Mouse (Mus musculus): ENCODE measurements at regions not wholly inside any gene's neighbourhood (a gene's known extent, or its start where the extent isn't known, plus 50 kb on each side); places are given as distances from the start of the nearest gene placed in this dataset.

DNA sequence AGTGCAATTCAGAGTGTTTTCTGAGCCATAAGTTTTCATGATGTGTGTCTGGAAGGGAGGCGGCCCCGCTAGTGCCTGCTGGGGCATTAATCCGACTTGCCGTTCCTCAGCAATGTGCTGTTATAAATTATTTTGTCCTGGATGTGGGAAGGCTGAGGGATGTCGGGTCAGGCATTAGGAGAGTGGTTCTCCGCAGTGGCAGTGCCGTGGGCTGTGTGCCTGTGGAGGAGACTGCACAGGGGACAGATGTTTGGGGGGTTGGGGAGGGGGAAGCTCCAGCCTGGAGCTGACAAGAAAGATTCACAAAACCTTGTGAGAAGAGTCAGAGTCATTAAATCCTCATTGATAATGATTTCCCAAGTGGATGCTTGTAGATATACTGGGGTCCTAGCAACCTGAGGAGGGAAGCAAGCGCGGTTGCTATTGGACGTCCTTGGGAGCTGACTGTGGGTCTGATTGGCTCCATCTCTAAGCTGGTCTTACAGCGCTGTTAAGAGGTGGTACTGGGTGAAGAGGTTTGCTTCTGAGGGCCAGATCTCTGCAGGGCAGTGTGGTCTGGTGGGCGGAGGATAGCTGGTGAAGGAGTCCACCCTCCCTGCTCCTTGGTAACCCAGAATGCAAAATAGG lies 234.5 kb downstream of the Uaca start:
- DNase-seq (no peak), ATAC-seq (ENCODE audit: insufficient read depth) (no peak)
- no peaks in the 10 kb centered on the region for H3K36me3 ChIP-seq (ENCODE audit: insufficient read depth)
- no peak overlapping the region for H3K9ac ChIP-seq
- no peak for TF ChIP-seq CTCF (IDR thresholded peaks at IDR 0.05; ENCODE audit: low read depth)
- no peak overlapping the region for H3K4me3 ChIP-seq (ENCODE audit: low read depth, low read length)
- no peaks in the 10 kb centered on the region for H3K27me3 ChIP-seq (ENCODE audit: insufficient read depth, low read length)
- peaks cover 8% of the 10 kb centered on the region for H3K4me1 ChIP-seq (ENCODE audit: insufficient read depth)
- no peaks in the 10 kb centered on the region for H3K9me3 ChIP-seq (ENCODE audit: low read depth, low read length)
- no peak overlapping the region for H3K27ac ChIP-seq (ENCODE audit: low read depth)
- 52% methylated on average over 12 of the region's 12 CpGs for WGBS
- H3K4me2 ChIP-seq: no peak overlapping the region

DNA sequence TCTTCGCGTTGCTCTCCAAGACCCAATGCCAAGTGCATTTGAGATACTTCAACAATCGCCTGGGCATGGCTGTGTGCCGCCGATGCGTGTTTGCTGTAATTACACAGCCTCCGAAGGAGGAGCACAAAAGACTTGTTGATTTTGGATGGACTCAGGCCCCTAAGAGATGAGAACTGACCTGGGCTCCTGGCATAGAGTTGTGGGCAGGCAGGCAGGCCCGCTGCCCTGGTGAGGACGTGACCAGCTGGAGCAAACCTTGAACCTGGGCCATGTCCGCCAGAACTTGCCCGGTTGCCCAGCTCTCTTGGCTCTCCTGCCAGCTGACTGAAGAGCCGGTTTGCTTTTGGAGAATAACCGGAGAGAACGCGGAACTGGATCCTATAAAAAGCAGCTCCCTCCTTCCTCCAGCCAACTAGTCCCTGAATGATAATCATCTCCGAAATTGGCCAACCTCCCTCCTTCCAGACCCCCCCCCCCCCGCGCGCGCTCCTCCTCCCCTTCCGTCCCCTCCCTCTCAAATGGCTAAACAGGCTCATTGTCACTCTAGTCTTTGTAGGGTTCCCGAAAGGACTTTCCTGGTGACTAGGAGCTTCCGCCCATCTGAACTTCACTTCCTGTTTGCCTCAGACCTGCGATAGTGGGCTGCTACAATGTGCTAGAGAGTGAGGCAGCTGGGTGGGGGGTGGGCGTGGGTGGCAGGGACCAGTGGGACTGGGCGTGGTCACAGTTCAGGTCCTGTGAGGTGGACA lies 237.5 kb downstream of the Uaca start:
- Histone ChIP-seq H3K9me3 (ENCODE audit: low read depth, low read length) (no peaks in the 10 kb centered on the region), H3K27ac (ENCODE audit: low read depth) (peak overlapping the region; percentile 56; the same call in 1 of the 2 replicates), H3K4me1 (ENCODE audit: insufficient read depth) (peaks cover 8% of the 10 kb centered on the region), H3K4me2 (peak overlapping the region; percentile 35; the same call in 1 of the 2 replicates), H3K4me3 (ENCODE audit: low read depth, low read length) (no peak overlapping the region), H3K9ac (no peak overlapping the region), H3K36me3 (ENCODE audit: insufficient read depth) (no peaks in the 10 kb centered on the region), H3K27me3 (ENCODE audit: insufficient read depth, low read length) (no peaks in the 10 kb centered on the region)
- TF ChIP-seq CTCF (IDR thresholded peaks at IDR 0.05; ENCODE audit: low read depth): no peak
- ATAC-seq (ENCODE audit: insufficient read depth) (no peak), DNase-seq (peak; percentile 58)
- 57% methylated on average over 26 of the region's 26 CpGs for WGBS

DNA sequence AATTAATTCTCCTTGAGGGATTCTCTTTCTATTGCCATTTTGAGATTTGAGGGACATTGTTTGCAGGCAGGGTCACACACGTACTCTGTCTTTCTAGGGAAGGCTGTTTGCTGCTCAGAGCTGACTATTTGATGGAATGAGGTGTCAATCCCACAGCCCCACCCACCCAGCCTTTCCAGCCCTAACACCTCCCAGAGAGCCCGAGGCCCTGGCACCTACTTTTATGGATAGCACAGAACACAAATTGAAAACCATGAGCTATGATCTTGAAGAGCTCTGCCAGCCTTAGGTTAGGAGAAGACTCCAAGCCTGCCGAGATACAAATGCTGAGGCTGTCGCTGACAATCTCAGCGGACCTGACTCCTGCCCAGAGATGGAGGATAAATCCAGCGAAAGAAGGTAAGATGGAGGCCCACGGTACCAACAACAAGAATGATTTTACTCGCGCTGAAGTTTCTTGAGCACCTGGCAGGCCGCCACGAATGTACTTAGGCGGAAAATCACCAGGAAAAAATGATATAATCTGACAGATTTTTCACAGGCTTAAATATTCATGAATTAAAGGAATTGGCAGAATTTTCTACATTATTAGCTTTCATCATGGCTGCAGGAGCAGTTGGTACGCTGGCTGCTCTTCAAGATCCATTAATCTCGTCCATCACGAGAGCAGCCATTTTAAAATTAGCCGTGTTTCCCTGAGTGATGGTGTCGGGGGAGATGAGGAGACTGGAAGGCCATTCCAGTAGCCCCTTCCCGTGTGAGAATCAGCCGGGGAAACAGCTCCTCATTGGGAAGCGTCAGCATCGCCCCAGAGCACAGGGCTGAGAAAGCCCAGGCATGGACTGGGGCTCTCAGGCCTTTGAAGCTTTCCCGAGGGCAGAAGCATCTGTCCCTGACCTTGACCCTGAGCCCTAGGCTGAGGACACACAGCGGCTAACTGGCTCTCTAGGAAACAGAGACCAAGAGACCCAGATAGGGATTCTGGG lies 238.4 kb downstream of the Uaca start:
- H3K36me3 ChIP-seq (ENCODE audit: insufficient read depth): no peaks in the 10 kb centered on the region
- DNase-seq (peak; percentile 75), ATAC-seq (ENCODE audit: insufficient read depth) (peak; percentile 42)
- H3K27ac ChIP-seq (ENCODE audit: low read depth): peak overlapping the region; percentile 56
- WGBS: 41% methylated on average over 23 of the region's 23 CpGs
- H3K4me3 ChIP-seq (ENCODE audit: low read depth, low read length): no peak overlapping the region
- no peaks in the 10 kb centered on the region for H3K9me3 ChIP-seq (ENCODE audit: low read depth, low read length)
- no peaks in the 10 kb centered on the region for H3K27me3 ChIP-seq (ENCODE audit: insufficient read depth, low read length)
- peak overlapping the region; percentile 35; the same call in 1 of the 2 replicates for H3K4me2 ChIP-seq
- H3K4me1 ChIP-seq (ENCODE audit: insufficient read depth): peaks cover 8% of the 10 kb centered on the region
- no peak overlapping the region for H3K9ac ChIP-seq
- TF ChIP-seq CTCF (IDR thresholded peaks at IDR 0.05; ENCODE audit: low read depth): no peak

DNA sequence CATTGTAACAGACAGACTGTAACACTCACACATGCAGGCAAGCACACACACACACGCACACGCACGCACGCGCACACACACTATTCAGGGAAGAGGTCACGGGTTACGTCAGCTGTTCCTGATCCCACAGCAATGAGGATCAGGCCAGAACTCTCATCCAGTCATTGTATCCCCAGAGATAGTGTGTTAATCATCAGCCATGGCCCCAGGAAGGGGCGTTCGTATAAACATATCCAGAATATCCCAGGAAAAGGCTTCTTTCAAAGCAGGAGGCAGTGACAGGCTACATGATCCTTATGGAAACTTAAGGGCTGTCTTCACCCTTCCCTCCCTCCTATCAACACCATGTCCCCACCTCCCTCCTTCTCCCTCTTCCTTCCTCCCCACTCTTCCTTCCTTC lies 239.3 kb downstream of the Uaca start:
- 39% methylated on average over 9 of the region's 9 CpGs for WGBS
- ATAC-seq (ENCODE audit: insufficient read depth): peak; percentile 78

DNA sequence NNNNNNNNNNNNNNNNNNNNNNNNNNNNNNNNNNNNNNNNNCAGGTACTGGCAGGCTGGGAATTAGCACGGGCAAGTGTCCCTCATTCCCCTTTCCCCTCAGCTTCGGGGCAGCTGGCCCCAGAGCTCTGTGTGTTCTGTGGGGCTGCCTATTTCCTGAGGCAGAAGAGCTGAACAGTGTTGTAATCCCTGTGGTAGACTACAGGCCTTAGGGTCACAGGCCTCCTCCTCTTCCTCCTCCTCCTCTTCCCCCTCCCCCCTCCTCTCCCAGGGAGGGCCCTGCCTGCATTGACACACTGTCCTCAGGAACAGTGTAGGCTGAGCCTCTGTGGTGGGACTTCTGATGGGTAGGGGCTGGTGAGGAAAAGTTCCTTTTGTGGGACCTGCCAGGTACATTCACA lies 247.7 kb downstream of the Uaca start:
- ATAC-seq (ENCODE audit: insufficient read depth): no peak

More for the DNA sequence above, 239.3 kb downstream of the Uaca start:
- Histone ChIP-seq H3K36me3 (ENCODE audit: insufficient read depth) (no peaks in the 10 kb centered on the region), H3K4me2 (no peak overlapping the region), H3K27me3 (ENCODE audit: insufficient read depth, low read length) (no peaks in the 10 kb centered on the region), H3K4me1 (ENCODE audit: insufficient read depth) (peaks cover 8% of the 10 kb centered on the region), H3K9ac (no peak overlapping the region), H3K27ac (ENCODE audit: low read depth) (peak overlapping the region; percentile 51; the same call in 1 of the 2 replicates), H3K9me3 (ENCODE audit: low read depth, low read length) (no peaks in the 10 kb centered on the region), H3K4me3 (ENCODE audit: low read depth, low read length) (no peak overlapping the region)
- no peak for TF ChIP-seq CTCF (IDR thresholded peaks at IDR 0.05; ENCODE audit: low read depth)
- DNase-seq: peak; percentile 88

DNA sequence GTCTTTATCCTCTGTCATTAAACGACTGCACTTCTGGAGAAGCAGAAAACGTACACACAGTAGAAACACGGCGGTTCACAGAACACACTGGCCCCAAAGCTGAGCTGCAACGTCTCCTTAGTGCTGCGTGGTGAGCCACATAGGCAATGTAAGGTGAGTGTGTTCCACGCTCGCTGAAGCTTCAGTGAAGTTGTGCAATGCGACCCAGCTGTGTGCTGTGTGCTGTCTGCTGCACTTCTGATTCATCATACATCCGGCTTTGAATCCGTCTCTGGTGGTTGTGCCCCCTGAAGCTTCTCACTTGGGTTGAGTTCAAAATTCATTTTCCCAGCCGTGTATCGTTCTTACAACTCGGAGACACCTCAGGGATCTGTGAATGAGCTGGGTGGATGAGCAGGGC lies 250.6 kb downstream of the Uaca start:
- no peaks in the 10 kb centered on the region for H3K4me1 ChIP-seq (ENCODE audit: insufficient read depth)
- no peak for TF ChIP-seq CTCF (IDR thresholded peaks at IDR 0.05; ENCODE audit: low read depth)
- H3K9me3 ChIP-seq (ENCODE audit: low read depth, low read length): no peaks in the 10 kb centered on the region
- no peak overlapping the region for H3K27ac ChIP-seq (ENCODE audit: low read depth)
- no peak overlapping the region for H3K4me3 ChIP-seq (ENCODE audit: low read depth, low read length)
- ATAC-seq (ENCODE audit: insufficient read depth) (no peak), DNase-seq (no peak)
- no peak overlapping the region for H3K9ac ChIP-seq
- peaks cover 13% of the 10 kb centered on the region; the same call in 1 of the 2 replicates for H3K27me3 ChIP-seq (ENCODE audit: insufficient read depth, low read length)
- H3K4me2 ChIP-seq: no peak overlapping the region
- WGBS: 71% methylated on average over 14 of the region's 14 CpGs
- H3K36me3 ChIP-seq (ENCODE audit: insufficient read depth): no peaks in the 10 kb centered on the region

More for the DNA sequence above, 247.7 kb downstream of the Uaca start:
- Histone ChIP-seq H3K9me3 (ENCODE audit: low read depth, low read length) (no peaks in the 10 kb centered on the region), H3K4me3 (ENCODE audit: low read depth, low read length) (no peak overlapping the region), H3K4me2 (no peak overlapping the region), H3K27ac (ENCODE audit: low read depth) (no peak overlapping the region), H3K27me3 (ENCODE audit: insufficient read depth, low read length) (peaks cover 3% of the 10 kb centered on the region; the same call in 1 of the 2 replicates), H3K9ac (no peak overlapping the region), H3K36me3 (ENCODE audit: insufficient read depth) (no peaks in the 10 kb centered on the region), H3K4me1 (ENCODE audit: insufficient read depth) (no peaks in the 10 kb centered on the region)
- 53% methylated on average over 2 of the region's 2 CpGs for WGBS
- DNase-seq: no peak
- no peak for TF ChIP-seq CTCF (IDR thresholded peaks at IDR 0.05; ENCODE audit: low read depth)

Data from lung, embryonic 14.5 days (tissue).